Mouse (Mus musculus): ENCODE results near the gene Ubc.
A peak's percentile ranks its signal among the peaks of the same experiment; 100 is the strongest.

The Ubc gene

DNA sequence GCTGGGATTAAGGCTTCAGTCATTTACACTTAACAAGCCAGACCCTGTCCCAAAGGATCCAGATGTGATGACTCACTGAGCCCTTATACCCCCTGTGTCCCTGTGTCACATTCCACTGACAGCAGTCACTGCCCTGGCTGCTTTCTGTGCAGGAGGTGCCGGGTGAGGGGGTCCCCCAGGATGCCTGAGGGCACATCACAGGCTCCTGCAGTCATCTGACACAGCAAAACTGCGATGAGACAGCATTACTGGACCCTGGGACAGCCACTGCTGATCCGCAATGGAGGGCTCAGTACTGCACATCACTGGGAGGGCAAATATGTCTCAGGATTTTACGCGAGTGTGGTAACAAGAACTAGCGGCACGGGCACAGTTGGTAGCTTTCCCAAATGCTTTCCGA, 38.9 kb downstream of the Ubc start:
- no peak for DNase-seq (ENCODE audit: low read depth, low spot score)

DNA sequence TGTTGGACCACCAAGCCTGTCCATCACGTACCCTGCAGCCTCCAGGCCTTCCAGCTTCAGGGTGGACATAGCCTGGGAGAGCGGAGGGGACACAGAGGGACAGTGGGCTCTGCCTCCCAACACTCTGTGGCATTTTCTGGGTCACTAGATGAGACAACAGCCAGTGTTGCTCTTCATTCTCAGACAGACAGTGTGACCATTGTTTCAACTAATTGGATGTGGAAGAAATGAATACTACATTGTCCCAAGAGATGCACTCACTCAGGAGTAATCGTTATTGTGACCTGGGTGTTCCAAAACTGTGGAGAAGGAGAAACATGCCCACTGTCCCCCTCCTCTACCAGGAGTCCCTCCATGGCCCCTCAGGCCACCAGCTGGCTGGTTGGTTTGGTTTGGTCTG, 40.6 kb downstream of the Ubc start:
- DNase-seq (ENCODE audit: low read depth, low spot score): peak; percentile 52

- peak; percentile 75 for DNase-seq (ENCODE audit: low read depth, low spot score)
These were observed 41.5 kb downstream of the Ubc start for GRCm38 (mm10) chr5:125348487-125348886.

GRCm38 (mm10) chr5:125348067-125348466, 41.9 kb downstream of the Ubc start:
- DNase-seq (ENCODE audit: low read depth, low spot score): no peak

- DNase-seq (ENCODE audit: low read depth, low spot score): no peak
These were observed 45.7 kb downstream of the Ubc start for GRCm38 (mm10) chr5:125344296-125344695.

GRCm38 (mm10) chr5:125341459-125342090, 48.4 kb downstream of the Ubc start:
- no peak for DNase-seq (ENCODE audit: low read depth, low spot score)

- peak; percentile 81 for DNase-seq (ENCODE audit: low read depth, low spot score)
These were observed 49.3 kb downstream of the Ubc start, which contains the start of gene Scarb1 for GRCm38 (mm10) chr5:125340547-125341262. Scarb1 (minus strand) TSS chr5:125341094.

DNA sequence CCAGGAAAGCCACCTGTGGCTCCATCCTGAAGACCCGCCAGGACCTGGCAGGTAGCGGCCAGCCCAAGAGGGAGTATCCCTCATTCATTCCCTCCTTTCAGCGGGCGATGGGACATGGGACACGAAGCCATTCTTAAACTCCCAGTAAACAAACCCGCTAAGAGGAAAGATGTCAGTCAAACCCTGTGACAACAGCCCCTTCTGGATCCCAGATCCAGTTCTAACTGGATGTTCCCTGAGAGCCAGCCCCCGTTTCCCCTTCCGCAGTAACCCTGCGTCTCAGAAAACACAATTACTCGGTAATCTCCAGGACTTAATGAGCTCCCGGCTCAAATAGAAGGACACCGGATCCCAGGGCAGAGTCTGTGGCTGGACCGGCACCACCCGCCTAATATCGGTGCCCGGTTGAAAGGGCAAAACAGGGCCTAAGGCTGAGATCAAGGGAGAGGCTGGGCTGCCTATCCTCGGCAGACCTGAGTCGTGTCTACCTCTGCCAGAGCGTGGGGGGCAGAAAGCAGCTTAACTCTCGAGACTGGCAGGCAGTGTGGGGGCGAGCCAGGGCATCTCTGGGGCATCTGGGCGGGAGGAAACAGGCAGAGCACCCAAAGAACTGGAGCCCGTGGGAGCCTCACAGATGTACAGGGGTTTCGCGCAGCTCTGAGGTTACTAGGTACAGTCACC, 50.0 kb downstream of the Ubc start:
- peak; percentile 68 for DNase-seq (ENCODE audit: low read depth, low spot score)

DNA sequence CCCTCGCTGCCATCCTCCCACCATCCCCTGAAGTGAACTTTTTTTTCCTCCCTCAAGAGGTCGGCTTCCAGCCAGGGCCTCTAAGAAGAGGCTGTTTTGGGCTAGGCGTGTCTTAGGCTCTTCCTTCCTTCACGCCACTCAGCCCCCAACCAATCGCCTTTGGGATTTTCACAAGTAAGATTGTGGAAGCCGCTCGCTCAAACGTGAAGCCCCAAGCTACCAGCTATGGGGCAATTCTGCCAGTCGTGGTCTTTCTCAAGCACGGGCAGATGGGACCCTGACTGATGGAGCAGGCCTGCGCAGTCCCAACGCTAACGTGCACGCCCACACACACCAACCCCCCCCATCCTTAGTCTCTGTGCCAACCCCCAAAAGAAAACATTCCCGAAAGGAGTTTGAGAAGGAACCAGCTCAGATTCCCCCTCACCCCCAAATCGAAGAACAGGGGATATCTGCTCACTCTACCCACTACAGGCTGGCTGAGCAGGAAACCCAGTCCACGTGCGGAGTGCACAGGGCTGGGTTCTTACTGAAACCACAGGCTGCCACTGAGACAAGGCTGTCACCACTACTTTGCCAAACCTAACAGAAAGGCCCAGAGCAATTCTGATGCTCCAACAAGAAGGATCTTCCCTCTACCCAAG, 50.8 kb downstream of the Ubc start:
- DNase-seq (ENCODE audit: low read depth, low spot score): peak; percentile 61

DNA sequence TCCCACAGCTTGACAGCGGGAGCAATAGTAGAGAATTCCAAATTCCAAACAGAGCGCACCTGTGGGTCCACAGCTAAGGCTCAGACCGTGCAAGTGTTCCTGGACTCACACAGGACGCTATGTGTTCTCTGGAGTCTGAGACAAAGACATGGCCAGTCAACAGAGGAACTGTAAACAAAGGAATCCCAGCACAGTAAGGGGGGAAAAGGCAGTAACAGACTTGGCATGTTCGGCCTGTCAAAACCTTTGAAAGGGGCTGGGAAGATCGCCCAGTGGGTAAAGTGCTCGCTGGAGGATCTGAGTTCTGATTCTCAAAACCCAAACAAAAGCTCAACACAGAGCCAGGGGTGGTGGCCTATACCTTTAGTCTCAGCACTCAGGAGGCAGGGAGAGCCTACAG, 52.5 kb downstream of the Ubc start:
- DNase-seq (ENCODE audit: low read depth, low spot score): no peak

- no peak for DNase-seq (ENCODE audit: low read depth, low spot score)
These were observed 53.0 kb downstream of the Ubc start for GRCm38 (mm10) chr5:125337012-125337411.
